Mouse (Mus musculus) megakaryocyte, embryonic 14.5 days (primary cell): ENCODE measurements around the gene Lztr1. TPM values are rescaled to one million over a fixed set of nuclear protein-coding genes. Genes with fewer than 3 reads are reported as not detected.
A peak's percentile ranks its signal among the peaks of the same experiment; 100 is the strongest.

Experiments used
- H3K27me3 ChIP-seq: replicated peaks from 2 replicates; pipeline ENCODE3; 2012; ENCODE audit warnings: inconsistent platforms
- H3K36me3 ChIP-seq: replicated peaks from 2 replicates; pipeline ENCODE3; 2012; ENCODE audit warnings: low read length, inconsistent platforms, mixed read lengths
- H3K4me1 ChIP-seq: 2 replicates; pipeline ENCODE4 v1.6.1; 2012; ENCODE audit warnings: inconsistent platforms
- H3K4me3 ChIP-seq: replicated peaks from 2 replicates; pipeline ENCODE3; 2012; ENCODE audit warnings: moderate library complexity, mild to moderate bottlenecking, inconsistent platforms
- H3K9me3 ChIP-seq: 2 replicates; pipeline ENCODE4 v1.6.1; 2012; ENCODE audit warnings: inconsistent platforms
- FLI1 ChIP-seq: IDR thresholded peaks from 2 replicates; pipeline ENCODE4 v1.6.1; 2012; ENCODE audit warnings: low read length, inconsistent platforms, mixed read lengths
- GATA1 ChIP-seq: IDR thresholded peaks from 3 replicates; pipeline ENCODE4 v1.6.1; 2012; ENCODE audit warnings: mixed read lengths, low read length, inconsistent platforms, borderline replicate concordance
- polyA plus RNA-seq: library from polyadenylated mRNA; stranded (reverse); fragments of >175 nt; gene quantifications from 2 replicates; pipeline ENCODE4 v1.2.3, GENCODE M21; 2012; ENCODE audit warnings: low replicate concordance; ENCODE audit not compliant: insufficient read depth

Lztr1 gene
- polyA plus RNA-seq, 1 experiment = 8.5 TPM

DNA sequence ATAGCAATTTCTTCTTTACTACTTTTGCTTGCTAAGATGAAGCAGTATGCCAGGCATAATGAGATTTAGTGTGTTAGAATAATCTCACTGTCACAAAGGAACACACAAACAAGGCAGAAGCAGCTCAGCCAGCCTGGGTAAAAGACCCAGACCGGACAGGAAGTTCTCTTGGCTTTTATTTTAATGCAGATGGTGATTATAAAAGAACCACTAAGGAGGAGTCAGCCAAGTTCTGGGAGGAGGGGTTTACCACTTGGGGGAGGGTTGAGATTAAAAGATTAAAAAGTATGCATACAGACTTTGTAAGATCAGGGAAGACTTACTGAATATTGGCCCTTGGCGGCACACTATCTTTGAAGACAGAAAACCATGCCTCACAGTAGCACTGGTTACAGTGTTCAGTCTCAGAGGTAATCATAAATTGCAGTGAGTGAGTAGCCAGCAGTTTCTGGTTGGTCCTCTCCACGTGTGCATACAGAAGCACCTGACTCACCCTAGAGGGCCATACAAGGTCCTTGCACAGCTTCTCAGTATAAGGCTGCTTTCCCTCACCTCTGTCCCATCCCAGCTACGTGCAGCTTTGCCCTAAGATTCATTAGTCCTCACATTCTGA is 30.1 kb upstream of the Lztr1 start:
- Histone ChIP-seq H3K4me1 (peaks cover 61% of the 10 kb centered on the region), H3K27me3 (no peaks in the 10 kb centered on the region), H3K9me3 (no peaks in the 10 kb centered on the region), H3K36me3 (peaks cover 67% of the 10 kb centered on the region), H3K4me3 (no peak overlapping the region)
- TF ChIP-seq GATA1 (no peak), FLI1 (no peak)

DNA sequence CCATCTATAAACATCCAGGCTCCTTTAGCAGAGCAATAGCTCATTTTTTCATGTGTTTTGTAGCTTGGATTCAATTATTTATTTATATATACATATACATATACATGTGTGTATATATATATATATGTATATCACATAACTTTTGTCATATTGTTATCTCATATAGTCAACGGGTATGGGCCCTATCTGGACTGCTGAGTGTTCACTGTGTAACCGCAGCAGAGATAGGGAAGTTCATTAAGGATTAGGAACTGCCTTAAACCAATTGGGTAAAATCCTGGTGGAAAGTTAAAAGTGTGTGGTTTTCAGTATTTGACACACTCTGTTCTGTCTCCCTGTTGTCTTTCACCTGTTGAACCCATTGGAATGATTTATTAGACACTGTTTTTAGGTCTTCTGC is 27.0 kb upstream of the Lztr1 start:
- TF ChIP-seq GATA1 = no peak
- no peak for TF ChIP-seq FLI1
- peaks cover 49% of the 10 kb centered on the region for H3K4me1 ChIP-seq
- H3K27me3 ChIP-seq = no peaks in the 10 kb centered on the region
- no peaks in the 10 kb centered on the region for H3K9me3 ChIP-seq
- H3K4me3 ChIP-seq = no peak overlapping the region
- peaks cover 75% of the 10 kb centered on the region for H3K36me3 ChIP-seq

DNA sequence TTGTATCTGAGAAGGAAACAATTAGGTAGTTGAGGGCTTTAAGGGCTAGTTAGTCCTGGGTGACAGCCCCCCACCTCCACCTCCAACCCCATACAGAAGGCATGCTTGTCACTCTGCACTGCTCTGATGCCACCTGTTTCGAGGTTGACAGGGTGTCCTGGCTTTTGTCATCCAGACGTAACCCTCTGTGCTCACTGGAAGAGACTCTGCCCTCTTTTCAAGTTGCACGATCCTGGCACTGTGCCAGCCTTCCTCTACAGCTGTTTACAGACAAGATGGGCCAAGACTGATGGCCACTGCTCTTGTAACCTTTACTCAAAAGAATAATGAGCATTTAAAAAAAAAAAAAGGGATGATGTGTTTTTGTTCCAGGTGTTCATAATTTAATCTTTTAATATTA is 22.0 kb upstream of the Lztr1 start:
- peaks cover 44% of the 10 kb centered on the region for H3K4me1 ChIP-seq
- no peak overlapping the region for H3K4me3 ChIP-seq
- H3K9me3 ChIP-seq = no peaks in the 10 kb centered on the region
- H3K36me3 ChIP-seq = peaks cover 72% of the 10 kb centered on the region
- no peak for TF ChIP-seq GATA1
- peaks cover 20% of the 10 kb centered on the region for H3K27me3 ChIP-seq

DNA sequence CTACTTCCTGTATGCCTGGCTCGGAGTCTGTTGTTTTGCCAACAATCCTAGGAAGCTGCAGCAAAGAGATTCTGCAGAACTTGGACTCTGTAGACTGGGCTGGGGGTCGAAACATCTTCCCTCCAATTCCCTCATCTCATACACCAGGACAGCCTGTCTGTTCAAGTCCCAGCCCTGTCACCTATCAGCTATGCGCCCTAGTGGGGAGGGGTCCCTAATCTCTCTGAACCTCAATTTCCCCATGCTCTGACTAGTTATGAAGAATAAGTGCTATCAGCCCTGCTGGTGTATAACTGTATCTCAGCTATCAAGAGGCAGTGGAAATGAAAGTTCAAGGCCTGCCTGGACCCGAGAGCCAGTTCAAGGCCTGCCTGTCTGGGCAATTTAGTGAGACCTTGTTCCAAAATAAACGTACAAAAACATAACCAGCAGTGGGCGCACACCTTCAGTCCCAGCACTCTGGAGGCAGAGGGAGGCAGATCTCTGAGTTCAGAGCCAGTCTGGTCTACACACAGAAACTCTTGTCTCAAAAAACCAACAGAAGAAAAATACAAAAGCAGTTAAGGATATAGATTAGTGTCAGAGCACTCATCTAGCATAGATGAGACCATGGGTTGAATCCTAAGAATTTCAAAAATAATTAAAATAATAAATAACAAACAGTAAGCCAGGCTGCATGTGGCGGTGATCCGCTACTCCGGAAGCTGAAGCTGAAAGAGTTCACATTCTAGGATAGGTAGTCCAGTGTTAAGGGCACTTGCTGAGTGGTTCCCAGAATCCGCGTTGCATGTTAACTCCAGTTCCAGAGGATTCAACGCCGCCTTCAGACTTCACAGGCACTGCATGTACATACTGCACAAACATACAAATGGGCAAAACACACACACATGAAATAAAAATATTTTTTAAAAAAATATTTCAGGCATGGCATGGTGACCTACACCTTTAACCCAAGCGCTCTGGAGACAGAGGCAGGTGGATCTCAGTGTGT is 19.7 kb upstream of the Lztr1 start:
- Histone ChIP-seq H3K9me3 (no peaks in the 10 kb centered on the region), H3K36me3 (peaks cover 50% of the 10 kb centered on the region), H3K27me3 (peaks cover 36% of the 10 kb centered on the region), H3K4me1 (peaks cover 51% of the 10 kb centered on the region), H3K4me3 (peak overlapping the region; percentile 86)
- no peak for TF ChIP-seq GATA1
- TF ChIP-seq FLI1 = no peak

DNA sequence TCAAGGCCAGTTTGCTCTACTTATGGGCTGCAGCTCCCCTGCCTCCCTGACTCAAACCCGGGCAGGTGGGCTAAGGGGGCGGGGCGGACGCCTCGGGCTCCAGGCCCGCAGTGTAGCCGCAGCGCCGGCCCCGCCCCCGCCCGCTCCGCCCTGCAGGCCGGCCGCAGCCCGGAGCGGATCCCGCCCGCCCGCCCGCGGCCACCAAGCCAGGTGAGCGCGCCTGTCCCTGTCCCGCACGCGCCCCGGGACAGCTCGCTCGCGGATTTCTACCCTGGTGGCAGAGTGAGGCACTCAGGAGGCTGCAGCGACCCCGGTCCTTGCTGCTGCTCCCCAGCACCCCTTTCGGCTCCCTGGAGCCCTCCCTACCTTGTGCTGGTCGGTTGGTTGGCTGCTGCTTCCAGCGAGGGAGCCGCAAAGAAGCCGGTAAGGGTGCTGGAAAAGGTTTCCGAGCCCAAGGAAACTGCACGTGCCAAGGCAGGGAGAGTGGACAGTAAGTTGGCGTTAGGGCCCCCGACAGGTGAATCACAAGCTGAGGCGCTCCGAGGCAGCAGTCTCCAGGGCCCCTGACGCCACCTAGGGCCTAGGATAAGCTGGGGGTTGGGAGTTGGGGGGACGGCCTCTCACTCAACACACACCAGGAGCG is 18.9 kb upstream of the Lztr1 start, which contains the start of gene Aifm3:
Gene Aifm3, plus strand, starts transcription at position 143 of the 643 bp plus-strand sequence.
- TF ChIP-seq FLI1 (no peak), GATA1 (no peak)
- H3K4me3 ChIP-seq = peak within 1 kb of the TSS; percentile 86
- H3K27me3 ChIP-seq = peaks cover 39% of the 10 kb centered on the region
- peaks cover 42% of the 10 kb centered on the region for H3K36me3 ChIP-seq
- peaks cover 49% of the 10 kb centered on the region for H3K4me1 ChIP-seq
- no peaks in the 10 kb centered on the region for H3K9me3 ChIP-seq

DNA sequence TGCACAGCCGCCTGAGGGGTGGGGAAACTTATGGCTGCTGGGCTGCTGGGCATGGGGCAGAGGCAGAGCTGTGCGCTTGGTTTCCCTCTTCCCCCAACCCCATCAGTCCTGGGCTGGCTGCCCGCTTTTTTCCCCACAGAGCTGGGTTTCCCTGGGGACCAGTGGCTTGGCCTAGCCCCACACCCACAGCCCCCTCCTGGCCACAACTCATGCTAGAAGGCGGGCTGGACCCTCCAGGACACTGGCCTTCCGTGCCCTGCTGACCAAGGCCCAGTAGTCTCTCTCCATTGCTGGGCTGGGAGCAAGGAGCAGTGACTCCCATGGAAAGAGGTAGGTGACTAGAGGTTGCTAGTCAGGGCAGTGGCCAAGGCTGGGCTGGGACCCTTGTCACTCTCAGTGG is 17.3 kb upstream of the Lztr1 start:
- H3K27me3 ChIP-seq = peaks cover 48% of the 10 kb centered on the region
- no peak for TF ChIP-seq FLI1
- TF ChIP-seq GATA1 = no peak

DNA sequence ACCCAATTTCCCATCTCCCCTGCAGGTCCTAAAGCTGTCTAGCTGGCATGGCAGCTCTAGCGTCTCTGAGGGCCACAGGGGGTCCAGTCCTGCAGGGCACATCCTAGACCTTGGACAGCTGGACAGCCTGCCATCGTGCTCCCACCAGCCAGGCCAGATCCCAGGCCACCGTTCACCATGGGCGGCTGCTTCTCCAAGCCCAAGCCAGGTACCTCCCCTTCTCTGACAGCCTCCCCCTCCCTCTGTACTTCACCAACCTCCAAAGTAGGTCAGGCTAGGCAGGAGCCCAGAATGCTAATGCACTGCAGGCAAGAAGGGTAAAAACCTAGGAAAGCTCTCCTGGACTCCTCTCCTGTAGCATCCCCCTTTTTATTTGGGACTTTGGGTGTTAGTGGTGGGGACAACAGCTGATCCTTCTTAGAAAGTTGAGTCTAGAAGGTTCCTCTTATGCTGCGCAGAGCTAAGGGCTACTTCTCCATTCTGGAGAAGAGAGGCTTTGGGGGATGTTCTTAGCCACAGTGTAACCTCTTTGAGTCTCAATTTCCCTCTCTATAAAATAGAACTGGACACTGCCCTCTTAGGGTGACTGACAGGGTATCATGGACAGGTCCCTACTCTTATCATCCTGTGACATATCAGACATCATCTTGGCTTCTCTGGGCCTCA is 16.5 kb upstream of the Lztr1 start:
- Histone ChIP-seq H3K27me3 (peaks cover 56% of the 10 kb centered on the region), H3K4me1 (peaks cover 53% of the 10 kb centered on the region)

More for the DNA sequence above, 17.3 kb upstream of the Lztr1 start:
- no peaks in the 10 kb centered on the region for H3K9me3 ChIP-seq
- H3K36me3 ChIP-seq = peaks cover 26% of the 10 kb centered on the region
- H3K4me1 ChIP-seq = peaks cover 49% of the 10 kb centered on the region
- no peak overlapping the region for H3K4me3 ChIP-seq

DNA sequence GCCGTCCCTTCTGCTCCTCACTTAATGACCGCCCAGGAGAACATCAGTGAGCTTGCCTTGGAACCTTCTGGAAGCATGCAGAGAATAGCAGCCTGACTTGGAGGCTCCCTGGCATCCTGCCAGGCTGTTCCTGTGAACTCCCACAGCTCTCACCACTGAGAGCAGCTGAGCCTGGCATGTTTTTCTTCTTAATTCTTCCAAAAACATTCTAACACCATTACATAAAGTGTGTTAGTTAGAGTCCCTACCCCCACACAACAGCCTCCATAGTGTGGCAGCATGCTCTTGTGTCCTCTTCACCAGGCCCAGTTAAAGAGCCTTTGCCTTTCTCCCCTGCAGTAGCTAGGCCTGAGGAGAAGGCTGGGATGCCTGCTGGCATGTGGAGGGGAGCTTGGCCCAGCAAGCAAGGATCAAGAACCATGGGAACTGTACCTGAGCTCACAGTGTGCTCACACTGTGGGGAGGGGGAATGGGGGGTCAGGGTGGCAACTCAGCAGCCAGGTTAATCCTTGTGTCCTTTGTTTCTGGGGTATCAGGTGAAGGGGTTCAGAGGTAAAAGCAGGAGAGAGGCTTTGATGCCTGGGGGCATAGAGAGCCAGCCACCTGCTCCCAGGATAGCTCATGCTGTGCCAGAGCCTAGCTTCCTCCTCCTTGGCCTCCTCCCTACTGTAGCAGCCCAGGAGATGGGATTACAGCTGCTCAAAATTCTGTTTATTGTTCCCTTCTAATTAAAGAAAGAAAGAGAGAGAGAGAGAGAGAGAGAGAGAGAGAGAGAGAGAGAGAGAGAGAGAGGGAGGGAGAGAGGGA is 11.8 kb upstream of the Lztr1 start:
- Histone ChIP-seq H3K36me3 (no peaks in the 10 kb centered on the region), H3K4me1 (peaks cover 21% of the 10 kb centered on the region; the same call in 1 of the 2 replicates), H3K27me3 (peaks cover 58% of the 10 kb centered on the region), H3K9me3 (no peaks in the 10 kb centered on the region), H3K4me3 (no peak overlapping the region)
- TF ChIP-seq GATA1 = no peak
- no peak for TF ChIP-seq FLI1

More for the DNA sequence above, 16.5 kb upstream of the Lztr1 start:
- H3K36me3 ChIP-seq = peaks cover 17% of the 10 kb centered on the region
- peak overlapping the region; percentile 23 for H3K4me3 ChIP-seq
- H3K9me3 ChIP-seq = no peaks in the 10 kb centered on the region
- TF ChIP-seq GATA1 (no peak), FLI1 (no peak)
